ENCODE assay signal across 8 mouse cellular contexts in the genomic region with DNA sequence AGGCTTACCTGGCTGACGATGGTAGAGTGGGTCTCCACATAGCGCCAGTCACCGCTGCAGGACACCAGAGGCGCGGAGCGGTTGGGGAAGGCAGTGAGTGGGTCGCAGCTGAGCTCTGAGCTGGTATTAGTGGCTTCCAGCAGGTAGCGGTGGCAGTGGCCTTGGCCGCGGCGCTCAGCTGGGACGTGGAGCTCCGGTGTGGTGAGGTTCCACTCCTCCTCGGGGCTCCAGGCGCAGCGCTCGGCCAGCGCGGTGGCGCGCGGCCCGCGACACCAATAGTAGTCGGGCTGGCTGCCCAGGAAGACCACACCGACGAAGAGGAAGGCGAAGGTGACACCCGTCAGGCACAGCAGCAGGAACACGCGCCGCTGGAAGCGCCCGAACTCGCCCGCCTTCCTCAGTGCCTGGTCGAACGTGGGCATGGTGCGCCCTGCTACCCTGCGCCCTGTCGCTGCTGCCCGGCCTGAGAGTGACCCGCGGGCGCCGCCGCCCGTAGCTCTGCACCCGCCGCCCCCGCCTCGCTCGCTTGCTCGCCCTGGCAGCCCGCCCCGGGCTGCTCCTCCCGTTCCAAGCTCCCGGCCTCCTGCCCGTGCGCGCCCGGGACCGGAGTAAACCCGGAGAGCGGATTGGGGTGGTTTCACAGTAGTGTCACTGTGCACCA. TPM values are rescaled to one million over a fixed set of nuclear protein-coding genes. Genes with fewer than 3 reads are reported as not detected.
DNase-seq lines count a peak whose midpoint lies in the region; ATAC-seq and TF ChIP-seq lines count a peak whose summit lies in the region.

No protein-coding gene starts in this region.

- H3K9me3 ChIP-seq in embryonic facial prominence, embryonic 13.5 days = no peaks in the 10 kb centered on the region
- no peaks in the 10 kb centered on the region for H3K9me3 ChIP-seq in heart, postnatal 0 days (replicated peaks; ENCODE audit: control insufficient read depth, low read length)
- H3K9me3 ChIP-seq in midbrain, embryonic 10.5 days (replicated peaks) = no peaks in the 10 kb centered on the region

- peaks cover 11% of the 10 kb centered on the region for H3K4me1 ChIP-seq in embryonic facial prominence, embryonic 13.5 days
- H3K4me1 ChIP-seq in heart, postnatal 0 days (ENCODE audit: control insufficient read depth, insufficient read depth) = no peaks in the 10 kb centered on the region
- peaks cover 9% of the 10 kb centered on the region for H3K4me1 ChIP-seq in midbrain, embryonic 10.5 days

- H3K4me3 ChIP-seq in embryonic facial prominence, embryonic 13.5 days = peak overlapping the region; percentile 40
- peak overlapping the region; percentile 46 for H3K4me3 ChIP-seq in heart, postnatal 0 days (ENCODE audit: low read depth, low read length)
- peak overlapping the region; percentile 48 for H3K4me3 ChIP-seq in midbrain, embryonic 10.5 days

- peak; percentile 48 to 50 for DNase-seq in heart, adult 18-20 months
- no peak for DNase-seq in heart, adult 8-10 months (ENCODE audit: low spot score)
- DNase-seq in heart, postnatal 0 days (ENCODE audit: low spot score) = no peak
- DNase-seq in kidney, postnatal 36 days = peak; percentile 17 to 52
- peak; percentile 21 for DNase-seq in midbrain, embryonic 10.5 days (ENCODE audit: low spot score)

- no peak; the same call in 1 of the 2 replicates for ATAC-seq in embryonic facial prominence, embryonic 13.5 days (ENCODE audit: insufficient number of reproducible peaks, insufficient read depth, low FRiP score, low TSS enrichment, low read depth)
- peak; percentile 49 for ATAC-seq in heart, postnatal 0 days (ENCODE audit: insufficient read depth, low read depth)
- ATAC-seq in monocyte, adult 5-6 weeks (replicated peaks; ENCODE audit: insufficient number of reproducible peaks, low FRiP score, low TSS enrichment, poor library complexity, severe bottlenecking) = no peak
- no peak for ATAC-seq in CD4-positive, CD25-positive, alpha-beta regulatory T cell, adult 4 months

- WGBS in embryonic facial prominence, embryonic 13.5 days = 1% methylated on average over 62 of the region's 65 CpGs
- WGBS in heart, postnatal 0 days = under 1% methylated on average over 55 of the region's 65 CpGs
- WGBS in midbrain, embryonic 10.5 days = 2% methylated on average over 65 of the region's 65 CpGs

- H3K27me3 ChIP-seq in embryonic facial prominence, embryonic 13.5 days = peaks cover 74% of the 10 kb centered on the region
- H3K27me3 ChIP-seq in heart, postnatal 0 days (ENCODE audit: control insufficient read depth, insufficient read depth, low read length) = peaks cover 51% of the 10 kb centered on the region
- H3K27me3 ChIP-seq in midbrain, embryonic 10.5 days (ENCODE audit: low read depth, poor library complexity, severe bottlenecking) = peaks cover 50% of the 10 kb centered on the region

- no peak for TF ChIP-seq CTCF in heart, postnatal 0 days (IDR thresholded peaks at IDR 0.05; ENCODE audit: low read depth)

- H3K27ac ChIP-seq in embryonic facial prominence, embryonic 13.5 days = no peak overlapping the region
- H3K27ac ChIP-seq in heart, postnatal 0 days (ENCODE audit: low read depth) = no peak overlapping the region
- no peak overlapping the region for H3K27ac ChIP-seq in midbrain, embryonic 10.5 days (replicated peaks)

- peak overlapping the region; percentile 49; the same call in 1 of the 2 replicates for H3K9ac ChIP-seq in embryonic facial prominence, embryonic 13.5 days
- no peak overlapping the region for H3K9ac ChIP-seq in heart, postnatal 0 days (replicated peaks; ENCODE audit: low read depth, low read length)

- H3K4me2 ChIP-seq in embryonic facial prominence, embryonic 13.5 days = peak overlapping the region; percentile 73
- peak overlapping the region; percentile 71 for H3K4me2 ChIP-seq in heart, postnatal 0 days (ENCODE audit: low read depth, low read length)

- TF ChIP-seq EP300 in heart, postnatal 0 days (IDR thresholded peaks at IDR 0.05; ENCODE audit: low read depth) = no peak

- no peaks in the 10 kb centered on the region for H3K36me3 ChIP-seq in embryonic facial prominence, embryonic 13.5 days
- H3K36me3 ChIP-seq in heart, postnatal 0 days (replicated peaks; ENCODE audit: control insufficient read depth, insufficient read depth, low read length) = no peaks in the 10 kb centered on the region
- H3K36me3 ChIP-seq in midbrain, embryonic 10.5 days = no peaks in the 10 kb centered on the region

RNA-seq across cellular contexts. Expression of a gene that starts 0.5 kb away (rescaled TPM):
- total RNA-seq in heart, adult 18-20 months (2021) = 10 to 100 TPM; 12.0 to 13.9 TPM
- total RNA-seq in heart, adult 8-10 months (2022) = 10 to 100 TPM in 3 of 4 experiments, 1 to 10 TPM in 1; 9.4 to 18.1 (median 13.0) TPM
- polyA plus RNA-seq in embryonic facial prominence, embryonic 13.5 days (2015; fragmentation: Nextera tagmentation; extraction: Ambion mirVana) = 0.54 and 0.59 TPM in 2 replicates
- 0.04 TPM in 2 replicates for total RNA-seq in heart, postnatal 0 days (2014; rRNA removed; ENCODE audit: low replicate concordance)
- 0.41 and 0.52 TPM in 2 replicates for polyA plus RNA-seq in heart, postnatal 0 days (2015; fragmentation: Nextera tagmentation; extraction: Ambion mirVana)
- 0.06 TPM in 1 of 2 replicates, not detected in the other for polyA plus RNA-seq in midbrain, embryonic 10.5 days (2016; fragmentation: Nextera tagmentation; extraction: Ambion mirVana)
- total RNA-seq in monocyte, adult 5-6 weeks (2017) = not detected in 3 replicates
- not detected for polyA plus RNA-seq in CD4-positive, CD25-positive, alpha-beta regulatory T cell, adult 4 months (2017; shearing (Covaris generic))

Comparison
In these comparisons a context has a peak if more than half of its experiments do, and no peak if none do; other contexts are left out.
1. DNase-seq: peak in heart, adult 18-20 months (2 of 2), kidney, postnatal 36 days (2 of 2) and midbrain, embryonic 10.5 days (single experiment); none in heart, adult 8-10 months (single experiment) and heart, postnatal 0 days (single experiment).
2. RNA of a gene that starts 0.5 kb away (total RNA-seq): 9.4 to 18.1 TPM in heart, adult 8-10 months and 12.0 to 13.9 TPM in heart, adult 18-20 months; 0.04 TPM in heart, postnatal 0 days and not detected in monocyte, adult 5-6 weeks; every median in the first group is over 10 times any median in the second.
3. Peak in every context shown above with its lines, with median percentiles within 50 percentile points of each other: H3K4me3 ChIP-seq.